Mouse (Mus musculus) cerebellum, adult 8-10 months (tissue): ENCODE data around the gene Ppif.
A peak's percentile ranks its signal among the peaks of the same experiment; 100 is the strongest.

ENCODE experiments used
- DNase-seq: peaks from one replicate; pipeline ENCODE4 v3.0.0; 2022

Gene Ppif

DNA sequence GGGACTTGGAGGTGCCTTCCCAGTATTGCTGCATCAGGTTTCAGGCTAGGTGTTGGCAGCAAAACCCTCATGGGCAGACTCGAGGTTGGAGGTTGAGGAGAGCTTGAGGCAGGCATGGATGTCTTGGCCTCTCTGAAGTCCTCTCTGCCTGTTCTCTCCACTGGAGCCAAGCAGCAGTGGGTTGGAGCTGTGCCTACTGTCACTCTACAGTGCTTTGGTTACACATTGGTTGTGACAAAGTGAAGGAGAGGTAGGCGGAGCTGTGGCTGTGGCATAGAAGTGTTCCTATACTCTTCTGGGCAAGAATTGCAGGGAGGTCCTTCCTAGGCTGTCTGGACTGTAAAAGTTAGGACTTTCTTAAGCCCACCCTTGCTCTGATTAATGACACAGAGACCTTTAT lies 2.4 kb downstream of the Ppif start:
- no peak for DNase-seq

DNA sequence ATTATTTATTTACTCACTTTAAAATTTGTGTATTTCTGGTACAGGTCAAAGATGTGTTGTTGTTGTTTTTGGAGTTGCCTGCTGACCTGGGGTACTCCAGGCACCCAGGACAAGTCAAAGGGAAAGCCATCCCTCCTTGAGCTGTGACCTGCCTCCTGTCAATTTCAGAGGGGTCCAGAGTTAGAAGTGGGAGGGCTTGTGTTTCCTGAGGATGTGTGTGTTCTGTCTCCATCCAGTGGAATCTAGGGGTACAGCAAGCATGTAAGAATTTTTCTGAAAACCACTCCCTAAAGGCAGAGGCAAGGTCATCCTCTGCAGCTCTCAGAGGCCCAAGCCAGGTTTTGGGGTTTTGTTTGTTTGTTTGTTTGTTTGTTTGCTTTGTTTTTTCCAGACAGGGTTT lies 8.0 kb downstream of the Ppif start:
- DNase-seq = no peak

DNA sequence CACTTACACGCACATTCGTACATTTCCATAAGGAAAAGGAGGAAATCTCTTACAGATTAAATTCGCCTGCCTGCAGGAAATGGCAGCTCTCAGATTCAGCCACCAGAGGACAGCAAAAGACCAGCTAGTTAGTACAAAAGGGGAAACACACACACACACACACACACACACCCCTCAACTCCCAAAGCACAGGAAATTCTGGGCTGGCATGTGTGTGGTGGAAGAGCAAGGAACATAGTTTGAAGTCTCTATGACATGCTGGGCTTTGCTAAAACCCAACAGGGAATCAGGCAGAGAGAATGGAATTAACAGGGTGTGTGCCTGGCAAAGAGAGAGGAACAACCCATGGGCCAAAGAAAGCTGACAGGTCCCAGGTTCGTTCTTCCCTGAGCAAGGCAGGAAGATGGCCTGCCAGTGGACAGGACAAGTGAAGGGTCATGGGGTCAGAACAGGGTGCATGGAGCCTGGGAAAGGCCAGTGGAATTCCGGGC lies 13.8 kb downstream of the Ppif start:
- no peak for DNase-seq

DNA sequence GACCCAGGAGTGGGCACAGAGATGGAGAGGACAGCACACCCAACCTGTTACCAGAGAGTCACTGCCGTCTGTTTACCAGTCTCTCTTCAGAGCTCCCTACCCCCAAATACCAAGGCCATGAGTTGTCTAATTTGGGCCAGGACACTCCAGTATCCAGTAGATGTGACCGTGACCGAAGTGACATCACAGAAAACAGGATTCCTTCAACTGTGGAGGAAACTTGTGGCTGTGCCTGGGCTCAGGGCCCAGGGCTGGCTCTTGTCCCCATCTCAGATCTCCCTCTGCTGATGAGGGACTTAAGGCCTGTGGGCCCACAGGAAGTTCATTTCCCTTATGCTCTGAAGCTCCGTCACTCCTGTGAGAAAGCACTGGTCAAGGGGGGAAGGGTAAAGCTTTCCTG lies 14.5 kb downstream of the Ppif start:
- DNase-seq = no peak

DNA sequence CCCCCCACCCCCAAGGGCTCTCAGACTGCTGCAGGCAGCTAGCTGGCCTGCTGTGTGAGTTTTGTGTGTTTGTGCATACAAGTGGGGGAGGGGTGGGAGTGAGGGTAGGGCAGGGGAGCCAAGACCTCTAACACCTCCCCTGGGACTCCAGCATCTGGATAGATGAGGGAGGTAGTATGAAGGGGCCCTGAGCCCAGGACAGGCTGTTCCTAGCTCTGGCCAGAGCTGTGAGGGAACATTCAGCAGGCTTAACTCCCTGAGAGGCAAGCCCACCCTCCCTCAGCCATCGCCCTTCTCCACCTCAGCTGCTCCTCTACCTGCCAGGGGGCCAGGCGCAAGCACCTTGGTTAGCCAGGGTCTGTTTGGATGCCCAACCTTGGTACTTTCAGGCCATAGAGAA lies 15.0 kb downstream of the Ppif start:
- no peak for DNase-seq

DNA sequence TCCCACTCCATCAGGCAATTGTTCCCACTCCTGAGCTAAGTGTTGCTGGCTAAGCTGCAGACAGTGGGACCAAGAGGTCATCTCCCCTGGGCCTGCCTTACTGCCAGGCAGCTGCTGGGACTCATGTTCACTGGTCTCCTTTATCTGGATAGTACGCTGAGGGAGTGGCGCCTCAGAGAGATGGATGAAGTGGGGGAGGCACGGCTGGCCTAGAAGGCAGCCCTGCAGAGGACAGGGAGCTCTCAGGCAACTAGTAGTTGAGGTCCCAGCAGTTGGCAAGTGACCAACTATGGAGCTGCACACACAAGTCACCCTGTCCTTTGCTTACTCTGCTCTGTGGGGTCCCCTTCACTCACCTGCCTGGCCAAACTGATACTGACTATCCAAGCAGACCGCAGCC lies 16.1 kb downstream of the Ppif start:
- no peak for DNase-seq

DNA sequence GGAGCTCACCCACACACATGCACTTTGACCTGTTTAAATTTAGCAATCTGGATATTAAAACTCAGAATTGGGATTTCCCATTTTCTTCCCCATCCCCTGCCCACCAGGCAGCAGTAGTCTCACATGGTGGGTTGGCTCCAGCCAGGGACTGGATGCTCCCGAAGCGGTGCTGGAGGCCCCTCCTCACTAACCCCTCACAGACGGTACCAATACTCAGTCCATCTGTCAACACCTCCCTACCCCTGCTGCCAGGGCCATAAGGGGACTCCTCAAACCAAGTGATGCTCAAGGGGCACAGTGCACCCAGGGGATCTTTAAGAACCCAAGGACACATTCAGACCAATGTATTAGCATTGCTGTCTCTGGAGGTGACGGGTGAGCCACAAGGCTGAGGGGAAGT lies 16.7 kb downstream of the Ppif start:
- no peak for DNase-seq

DNA sequence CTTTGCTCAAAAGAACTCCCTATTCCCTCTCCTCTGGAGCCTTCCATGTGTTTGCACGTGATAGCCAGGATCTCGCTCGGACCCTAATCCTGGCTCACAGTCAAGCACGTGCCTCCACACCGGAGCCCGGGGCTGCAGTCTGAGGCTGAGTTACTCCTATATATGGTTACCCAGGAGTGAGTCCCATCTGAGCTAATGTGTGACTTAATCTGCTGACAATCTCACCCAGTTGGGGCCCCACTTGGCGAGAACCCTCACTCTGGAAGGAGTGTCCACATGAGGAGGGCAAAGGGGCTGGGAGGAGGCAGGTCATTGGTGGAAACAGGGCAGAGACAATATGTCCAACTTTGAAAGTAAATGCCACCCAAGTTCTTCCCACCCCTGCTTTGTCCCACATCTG lies 17.2 kb downstream of the Ppif start:
- DNase-seq = no peak

DNA sequence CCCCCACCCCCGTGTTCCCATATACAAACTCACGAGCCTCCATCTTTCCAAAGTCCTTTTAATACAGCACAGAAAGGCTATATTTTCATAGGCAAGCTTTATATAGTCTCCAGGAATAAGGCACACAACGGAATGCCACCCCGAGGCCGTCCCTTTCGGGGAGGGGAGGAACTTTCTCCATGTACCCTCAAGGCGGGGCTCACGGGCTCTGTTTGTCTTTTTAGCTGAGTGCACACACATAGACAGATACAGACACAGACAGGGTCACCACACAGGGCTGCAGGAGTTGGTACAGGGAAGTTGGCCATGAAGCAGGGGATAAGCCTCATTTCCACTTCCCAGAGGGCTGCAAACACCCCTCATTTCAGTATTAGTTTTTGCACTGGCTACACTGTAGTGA lies 17.6 kb downstream of the Ppif start:
- DNase-seq = no peak

DNA sequence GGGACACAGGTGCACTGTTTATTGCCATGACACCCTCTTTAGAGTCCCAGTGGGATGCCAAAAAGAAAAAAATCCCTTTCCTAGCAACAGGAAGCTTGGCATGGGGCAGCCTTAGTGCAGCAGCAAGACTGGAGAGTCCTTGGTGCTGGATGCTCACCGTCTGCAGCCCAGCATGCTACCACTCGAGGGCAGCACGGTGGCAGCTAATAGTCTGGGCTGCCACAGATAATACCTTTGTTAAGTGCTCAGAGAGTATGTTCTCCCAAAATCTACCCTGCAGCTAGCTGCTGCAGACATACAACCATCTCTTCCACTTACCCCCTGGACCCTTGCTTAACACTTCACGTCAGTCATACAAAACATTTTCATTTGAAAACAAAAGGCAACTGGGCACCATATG lies 19.5 kb downstream of the Ppif start:
- DNase-seq = no peak

DNA sequence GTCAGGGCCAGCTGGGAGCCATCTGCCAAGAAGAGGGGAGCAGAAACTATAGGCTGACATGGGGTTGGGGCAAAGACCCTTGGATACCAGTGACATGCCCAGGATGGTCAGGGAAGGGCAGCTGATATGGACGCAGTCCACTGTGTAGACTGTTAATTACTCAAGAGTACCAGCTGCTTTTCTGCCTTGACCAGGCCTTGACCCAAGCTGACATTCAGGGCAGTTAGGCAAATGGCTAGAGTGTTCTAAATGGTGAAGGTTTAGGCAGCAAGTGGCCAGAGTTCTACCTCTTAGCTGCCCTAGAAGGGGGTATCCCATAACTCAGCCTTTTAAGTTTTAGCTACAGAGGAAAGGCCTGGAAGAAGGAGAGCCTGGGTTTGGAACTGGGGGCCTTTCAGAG lies 22.6 kb downstream of the Ppif start:
- DNase-seq = no peak

DNA sequence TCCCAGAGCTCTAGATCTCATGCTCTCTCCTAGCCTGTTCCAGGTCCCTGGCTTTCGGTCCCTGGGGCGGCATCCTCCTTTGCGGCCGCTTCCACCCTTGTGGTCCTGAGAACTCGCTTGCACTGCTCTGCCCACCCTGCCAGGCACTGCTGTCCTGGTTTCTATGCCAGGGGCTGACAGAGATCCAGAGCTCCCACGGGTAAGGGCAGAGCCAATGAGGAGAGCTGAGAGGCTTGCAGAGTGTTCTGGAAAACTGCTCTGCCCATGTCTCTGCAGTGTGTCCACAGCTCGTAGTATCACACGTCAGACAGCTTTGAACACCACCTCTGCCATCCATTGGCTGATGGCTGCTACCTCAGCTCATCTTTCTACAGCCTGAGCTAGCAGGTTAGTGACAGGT lies 23.8 kb downstream of the Ppif start:
- DNase-seq = no peak

DNA sequence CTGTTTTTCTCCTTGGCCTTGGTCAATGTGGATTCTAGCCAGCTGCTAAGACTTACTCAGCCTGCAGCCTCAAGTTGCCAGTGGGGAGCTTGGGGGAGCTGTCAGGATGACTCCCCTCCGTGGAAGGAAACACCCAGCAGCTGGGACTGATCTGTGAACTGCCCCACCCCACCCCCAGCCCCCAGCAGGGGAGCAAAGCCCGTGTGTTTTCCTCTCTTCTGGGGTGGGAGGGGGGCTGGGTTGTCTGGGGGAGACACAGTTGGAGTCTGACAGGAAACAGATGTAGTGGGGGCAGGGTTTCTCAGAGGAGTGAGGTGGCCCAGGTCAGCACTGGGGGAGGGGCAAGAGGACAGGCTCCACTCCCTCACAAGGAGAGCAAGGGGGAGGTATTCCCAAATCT lies 24.5 kb downstream of the Ppif start:
- no peak for DNase-seq

DNA sequence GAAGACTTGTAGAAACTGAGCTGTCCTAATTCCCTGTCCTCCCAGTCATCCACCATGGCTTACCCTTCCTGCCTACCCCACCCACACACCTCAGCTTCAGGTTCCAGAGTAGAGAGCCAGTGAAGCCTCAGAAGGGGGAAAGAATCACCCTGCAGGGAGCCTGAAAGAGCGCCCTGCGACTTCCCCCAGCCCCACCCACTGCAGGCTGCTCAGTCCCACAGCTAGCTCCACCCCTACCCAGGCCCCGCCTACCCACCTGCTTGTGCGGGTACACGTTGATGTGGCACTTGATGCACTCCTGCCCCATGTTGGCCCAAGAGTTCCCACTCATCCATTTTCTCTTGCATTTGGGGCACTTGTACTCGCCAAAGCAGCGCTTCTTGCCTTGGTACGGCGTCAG lies 25.4 kb downstream of the Ppif start:
- no peak for DNase-seq

DNA sequence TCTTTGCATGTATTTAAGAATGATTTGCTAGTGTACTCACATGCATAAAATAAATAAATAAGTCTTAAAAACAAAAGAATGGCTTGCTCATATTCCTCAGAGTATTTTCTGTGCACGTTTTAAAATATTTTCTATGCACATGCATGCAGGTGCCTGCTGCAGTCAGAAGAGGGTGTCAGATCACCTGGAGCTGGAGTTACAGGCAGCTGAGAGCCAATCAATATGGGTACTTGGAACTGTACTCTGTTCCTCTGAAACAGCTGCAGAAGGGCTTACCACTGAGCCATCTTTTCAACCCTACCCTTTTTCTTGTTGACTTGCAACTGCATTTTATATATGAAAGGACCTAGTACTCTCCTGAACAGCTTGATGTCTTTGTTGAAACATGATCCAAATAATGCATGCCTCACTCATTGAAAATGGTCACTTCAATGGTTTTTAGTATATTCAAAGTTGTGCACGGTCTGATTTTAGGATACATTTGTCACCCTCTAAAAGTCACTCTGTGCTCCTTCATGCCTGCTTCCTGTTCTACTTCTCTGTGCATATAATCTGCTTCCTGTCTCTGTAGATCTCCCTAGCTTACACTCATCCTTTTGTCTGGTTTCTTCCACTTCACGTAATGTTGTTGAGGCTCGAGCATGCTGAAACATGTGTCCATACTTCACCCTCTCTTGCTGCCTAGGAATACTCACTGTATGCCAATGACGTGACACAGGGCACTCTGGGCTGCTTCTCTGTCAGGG lies 27.2 kb downstream of the Ppif start:
- DNase-seq = no peak

DNA sequence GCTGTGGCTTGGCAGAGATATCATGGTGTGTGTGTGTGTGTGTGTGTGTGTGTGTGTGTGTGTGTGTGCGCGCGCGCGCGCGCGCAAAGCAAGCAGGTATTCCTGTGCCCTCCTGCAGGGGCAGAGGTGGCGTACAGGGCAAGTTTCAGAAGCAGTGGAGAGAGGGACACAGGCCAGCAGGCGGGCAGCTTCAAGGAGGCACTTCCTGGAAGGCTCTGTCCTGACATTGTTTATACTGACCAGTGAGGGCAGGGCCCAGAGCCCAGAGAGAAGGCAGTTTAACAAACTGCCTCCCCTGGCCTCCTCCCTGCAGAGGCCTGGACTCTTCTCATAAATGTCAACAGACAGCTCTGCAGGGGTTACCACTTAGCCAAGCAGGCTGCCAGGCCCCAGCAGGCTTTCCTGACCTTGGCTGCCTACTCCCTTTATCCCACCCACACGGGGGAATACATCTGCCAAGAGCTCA lies 31.1 kb downstream of the Ppif start:
- DNase-seq = peak; percentile 37

DNA sequence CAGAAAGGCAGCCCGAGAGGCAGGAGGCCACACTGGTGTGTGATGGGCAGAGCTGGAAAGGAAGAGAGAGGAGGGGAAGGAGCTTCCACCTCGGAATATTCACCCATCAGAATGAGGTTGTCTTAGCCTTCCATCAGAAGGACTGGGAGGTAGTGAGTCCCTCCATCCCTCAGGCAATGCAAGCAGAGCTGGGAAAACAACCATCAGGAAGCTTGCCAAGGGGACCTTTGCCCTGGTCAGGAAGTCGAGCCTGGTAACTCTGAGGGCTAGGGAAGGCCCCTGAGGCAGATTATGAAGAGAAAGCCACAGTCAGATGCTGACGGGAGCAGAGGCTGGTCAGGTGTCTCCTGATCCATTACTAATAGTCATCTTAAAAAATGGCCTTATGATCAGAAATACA lies 31.7 kb downstream of the Ppif start:
- no peak for DNase-seq

DNA sequence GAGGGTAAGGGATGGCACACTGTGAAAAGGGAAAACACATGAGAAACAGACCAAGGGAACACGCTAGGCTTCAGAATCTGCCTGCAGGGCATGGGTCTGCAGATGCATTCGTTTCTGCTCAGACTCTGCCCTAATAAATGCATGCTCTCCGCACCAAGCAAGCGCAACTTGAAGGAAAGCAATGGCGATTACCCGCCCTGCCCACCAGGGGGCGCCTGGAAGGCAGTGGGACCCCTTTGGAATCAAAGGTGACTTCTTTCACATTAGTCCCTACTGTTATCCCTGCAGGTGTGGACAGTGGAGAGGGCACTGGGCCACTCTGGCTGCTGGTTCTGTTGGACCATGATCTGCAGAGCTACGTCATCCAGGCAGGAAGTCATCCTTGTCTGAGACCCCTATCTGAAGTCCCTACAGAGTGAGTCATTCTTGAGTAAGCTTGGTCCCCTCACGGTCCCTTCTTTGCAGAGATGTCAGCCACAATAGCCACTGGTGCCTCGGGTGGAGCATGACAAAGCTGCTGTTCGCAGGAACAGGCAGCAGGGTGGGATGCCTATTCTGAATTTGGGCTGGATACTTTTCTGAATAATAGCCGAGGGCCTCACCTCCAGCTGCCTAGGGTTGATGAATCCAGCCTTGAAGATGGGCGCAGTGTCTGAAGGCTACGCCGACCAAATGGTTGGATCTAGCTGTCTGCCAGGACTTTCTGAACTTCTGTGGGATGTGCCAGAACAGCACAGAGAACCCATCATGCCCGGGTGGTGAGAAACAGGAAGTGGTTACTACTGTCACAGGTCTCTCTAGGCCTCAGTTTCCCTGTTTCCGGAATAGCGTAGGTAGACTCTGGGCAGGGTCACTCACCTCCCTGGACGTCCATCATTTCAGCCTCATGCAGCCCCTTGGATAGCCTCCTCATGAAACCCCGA lies 32.5 kb downstream of the Ppif start:
- DNase-seq = no peak

DNA sequence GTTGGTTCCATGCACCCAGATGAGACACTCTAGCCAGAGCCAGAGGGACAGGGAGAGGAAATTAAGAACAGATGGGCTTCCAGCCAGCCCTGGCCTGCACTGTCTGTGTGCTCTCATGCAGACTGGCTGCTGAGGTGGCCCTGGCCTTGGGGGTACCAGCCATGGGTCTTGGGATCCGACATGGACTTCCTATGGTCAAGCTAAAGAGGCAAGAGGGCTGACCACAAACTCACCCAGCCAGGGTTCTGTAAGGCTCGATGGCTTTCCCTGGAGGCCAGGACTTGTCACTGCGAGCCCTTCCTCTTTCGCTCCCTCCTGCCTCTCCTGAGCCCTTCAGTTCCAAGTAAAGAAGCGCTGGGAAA lies 33.2 kb downstream of the Ppif start:
- DNase-seq = no peak

DNA sequence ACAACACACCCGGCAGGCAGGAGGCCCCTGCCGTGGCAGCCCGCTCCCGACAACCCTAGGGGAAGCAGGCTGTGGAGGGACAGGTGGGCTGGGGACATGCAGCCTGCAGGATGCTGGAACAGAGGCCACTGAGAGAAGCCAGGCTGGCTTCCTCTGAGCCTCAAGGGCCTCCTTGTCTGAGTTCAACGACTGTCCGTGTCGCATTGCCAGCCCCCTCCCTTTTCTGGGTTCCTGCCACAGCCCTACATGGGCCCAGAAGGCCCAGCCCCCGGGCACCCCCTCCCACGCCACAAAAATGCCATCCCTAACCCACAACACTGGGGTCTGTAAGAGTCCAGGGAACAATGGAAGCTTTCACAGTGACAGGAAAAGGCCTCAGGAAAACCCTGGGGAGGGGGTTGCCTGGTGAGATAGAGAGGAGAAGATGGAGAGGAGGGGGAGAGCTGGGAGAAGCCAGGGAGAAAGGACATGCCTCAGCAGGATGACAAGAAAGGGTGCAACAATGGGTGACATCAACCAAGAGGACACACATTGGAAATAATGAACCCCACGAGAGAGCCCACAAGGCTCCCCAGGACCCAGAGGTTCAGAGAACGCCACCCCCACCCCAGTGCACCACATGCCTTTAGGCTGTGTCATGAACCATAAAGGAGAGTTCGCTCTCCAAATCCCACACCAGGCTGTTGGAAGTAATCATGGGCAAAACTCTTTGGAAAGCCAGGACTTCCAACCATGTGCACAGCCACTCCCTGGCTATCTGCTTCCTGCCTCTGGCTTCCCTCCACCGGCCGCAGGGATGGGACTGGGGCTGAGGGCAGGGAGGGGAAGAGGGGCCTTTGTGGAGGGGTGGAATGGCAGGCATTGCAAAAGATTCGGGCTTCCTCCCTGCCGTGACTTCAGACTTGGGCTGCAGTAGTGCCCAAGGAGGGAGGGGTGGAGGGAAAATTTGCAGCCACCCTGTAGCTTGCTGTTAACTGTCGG lies 41.1 kb downstream of the Ppif start:
- DNase-seq = no peak

DNA sequence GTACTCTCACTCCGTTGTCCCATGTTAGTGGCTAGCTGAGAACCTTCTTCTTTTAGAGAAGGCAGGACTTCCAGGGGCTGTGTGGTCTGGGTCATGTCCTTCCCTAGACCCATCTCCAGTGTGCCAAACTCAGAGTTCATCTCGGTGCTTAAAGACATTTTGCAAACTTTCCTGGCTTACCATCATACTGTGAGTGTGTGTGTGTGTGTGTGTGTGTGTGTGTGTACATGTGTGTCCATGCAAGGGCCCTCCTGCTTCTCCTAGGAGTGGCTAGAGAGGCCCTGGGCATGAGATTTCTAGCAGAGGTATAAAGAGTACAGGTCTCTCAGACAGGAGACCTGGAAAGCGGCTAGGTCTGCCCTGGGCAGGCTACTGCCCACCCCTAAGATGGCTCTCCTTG lies 42.2 kb downstream of the Ppif start:
- no peak for DNase-seq

DNA sequence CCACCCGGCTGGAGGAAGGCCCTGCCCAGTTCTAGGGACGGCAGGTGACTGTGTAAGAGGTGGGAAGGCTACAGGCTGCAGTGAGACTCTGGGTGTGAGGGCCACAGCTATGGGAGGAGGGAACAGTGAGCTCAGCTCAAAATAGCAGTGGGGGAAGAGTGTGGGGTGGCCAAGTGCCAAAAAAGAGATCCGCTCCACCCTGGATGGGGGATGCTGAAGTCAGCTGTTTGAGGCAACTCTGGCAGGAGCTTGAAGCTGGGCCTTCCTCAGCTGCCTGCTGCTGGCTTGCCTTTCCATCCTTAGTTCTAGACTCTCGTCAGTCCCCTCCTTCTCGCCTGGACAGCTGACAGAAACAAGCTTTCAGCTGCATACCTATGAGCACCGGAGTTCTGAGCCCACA lies 42.6 kb downstream of the Ppif start:
- DNase-seq = no peak

DNA sequence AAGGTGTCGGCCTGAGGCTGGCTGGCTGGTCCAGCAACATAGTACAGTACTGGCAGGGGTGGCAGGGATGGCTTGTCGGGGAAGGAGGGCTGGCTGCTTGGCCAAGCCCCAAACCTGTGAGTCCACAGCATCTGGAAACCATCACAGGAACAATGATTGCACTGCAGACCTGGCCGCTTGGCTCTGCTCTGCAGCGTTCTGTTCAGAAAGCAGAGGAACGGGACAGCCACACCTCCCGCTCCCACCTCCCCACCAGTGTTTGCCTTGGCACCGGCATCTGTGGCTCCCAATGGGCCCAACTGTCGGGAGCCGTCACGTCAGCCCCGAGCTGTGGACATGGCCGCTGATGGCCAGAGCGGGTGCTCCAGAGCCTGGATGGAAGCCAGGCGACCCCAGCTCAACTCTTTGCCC lies 44.6 kb downstream of the Ppif start:
- DNase-seq = no peak
